Mouse (Mus musculus) neural tube, embryonic 13.5 days (tissue): ENCODE measurements around the gene Dhx58. TPM values are rescaled to one million over a fixed set of nuclear protein-coding genes. Genes with fewer than 3 reads are reported as not detected.

Experiments
- ATAC-seq: fragments of 200-750 bp; cut with Nextera tagmentation; 2 replicates; pipeline ENCODE4 v1.8.0; 2017; ENCODE audit warnings: low read depth, mild to moderate bottlenecking, moderate TSS enrichment, moderate library complexity
- H3K27ac ChIP-seq: fragments of 300-500 bp; sonication (generic); replicated peaks from 2 replicates; pipeline ENCODE4 v1.5.1; 2015; ENCODE audit warnings: moderate library complexity, mild to moderate bottlenecking, inconsistent platforms
- H3K27me3 ChIP-seq: fragments of 300-500 bp; sonication (generic); 2 replicates; pipeline ENCODE4 v1.6.1; 2015; ENCODE audit warnings: mild to moderate bottlenecking, inconsistent platforms
- H3K36me3 ChIP-seq: fragments of 300-500 bp; sonication (generic); 2 replicates; pipeline ENCODE4 v1.6.1; 2015; ENCODE audit warnings: mild to moderate bottlenecking, inconsistent platforms
- H3K4me1 ChIP-seq: fragments of 300-500 bp; sonication (generic); replicated peaks from 2 replicates; pipeline ENCODE4 v1.6.1; 2015; ENCODE audit warnings: inconsistent platforms
- H3K4me2 ChIP-seq: fragments of 300-500 bp; sonication (generic); 2 replicates; pipeline ENCODE4 v1.6.1; 2015; ENCODE audit warnings: inconsistent platforms, mild to moderate bottlenecking, moderate library complexity
- H3K4me3 ChIP-seq: fragments of 300-500 bp; sonication (generic); 2 replicates; pipeline ENCODE4 v1.5.1; 2015; ENCODE audit warnings: mild to moderate bottlenecking, inconsistent platforms
- H3K9ac ChIP-seq: fragments of 300-500 bp; sonication (generic); 2 replicates; pipeline ENCODE4 v1.6.1; 2015; ENCODE audit warnings: moderate library complexity, mild to moderate bottlenecking, inconsistent platforms
- H3K9me3 ChIP-seq: fragments of 300-500 bp; sonication (generic); 2 replicates; pipeline ENCODE4 v1.6.1; 2016; ENCODE audit warnings: inconsistent platforms
- WGBS: fragments of 180-500 bp; shearing (Covaris S2); methylation state at CpG from one replicate; pipeline ENCODE4 v1.1.7; 2015; 5-methylcytosine and 5-hydroxymethylcytosine counted together
- polyA plus RNA-seq: library from polyadenylated mRNA; unstranded; fragments of >200 nt; fragmentation: Nextera tagmentation; extraction: Ambion mirVana; gene quantifications from 2 replicates; pipeline ENCODE4 v1.2.1, GENCODE M21; 2015

Dhx58 gene
- polyA plus RNA-seq, 1 experiment from 2014 or later = 4.1 TPM

DNA sequence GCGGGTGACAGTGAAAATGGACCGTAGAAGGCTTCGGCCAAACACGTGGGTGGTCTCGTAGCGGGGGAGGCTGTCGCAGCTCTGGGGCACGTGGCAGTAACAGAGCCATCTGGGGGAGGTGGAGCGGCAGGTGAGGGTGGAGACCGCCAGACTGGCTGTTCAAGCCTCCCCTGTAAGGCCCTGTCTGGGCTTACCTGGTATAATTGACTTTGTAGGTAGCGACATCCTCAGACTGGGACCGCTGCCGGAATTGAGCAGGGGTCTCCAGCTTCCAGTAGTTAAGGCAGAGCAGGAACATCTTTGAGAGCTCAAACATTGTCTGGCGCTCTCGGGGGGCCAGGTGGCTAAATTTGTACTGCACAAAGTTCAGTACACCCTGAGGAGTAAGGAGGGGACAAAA lies 6.5 kb upstream of the Dhx58 start:
- Histone ChIP-seq H3K9me3 (no peaks in the 10 kb centered on the region), H3K4me1 (peaks cover 28% of the 10 kb centered on the region), H3K36me3 (peaks cover 60% of the 10 kb centered on the region), H3K9ac (peak overlapping the region; percentile 81; the same call in 1 of the 2 replicates), H3K4me2 (no peak overlapping the region), H3K4me3 (no peak overlapping the region), H3K27ac (no peak overlapping the region), H3K27me3 (no peaks in the 10 kb centered on the region)
- 92% methylated on average over 15 of the region's 15 CpGs for WGBS
- ATAC-seq = no peak

DNA sequence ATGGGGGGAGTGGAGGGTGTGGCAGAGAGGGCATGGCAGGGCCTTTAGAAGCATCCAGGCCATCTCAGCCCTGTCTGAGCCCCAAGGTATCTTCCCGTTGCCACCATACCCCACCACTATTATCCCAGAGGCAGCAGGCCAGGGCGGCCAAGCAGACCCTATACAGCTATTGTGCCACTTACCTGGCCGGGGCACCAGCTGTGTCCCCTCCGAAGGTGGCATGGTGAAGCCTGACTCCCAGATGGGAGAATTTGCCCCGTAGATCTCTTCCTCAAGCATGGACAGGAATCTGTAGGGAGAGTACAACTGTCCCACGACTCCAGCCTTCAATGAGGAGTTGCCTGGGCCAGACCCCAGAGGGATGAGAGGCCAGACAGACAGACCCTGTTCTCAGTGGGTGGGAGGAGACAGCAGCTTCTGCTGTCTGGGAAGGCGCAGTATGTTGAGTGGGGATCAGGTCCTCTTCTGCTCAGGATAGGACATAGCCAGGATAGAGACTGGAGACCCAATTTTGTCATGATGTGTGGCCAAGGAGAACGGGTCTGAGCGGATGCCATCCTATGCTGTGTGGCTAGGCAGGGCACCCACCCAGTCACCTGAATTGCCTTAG lies 5.2 kb upstream of the Dhx58 start:
- Histone ChIP-seq H3K27ac (no peak overlapping the region), H3K27me3 (no peaks in the 10 kb centered on the region), H3K4me3 (no peak overlapping the region), H3K4me1 (peaks cover 27% of the 10 kb centered on the region), H3K9ac (0 out of 2 replicates have a peak overlapping the region, but pooled peaks have one; percentile 17), H3K36me3 (peaks cover 64% of the 10 kb centered on the region), H3K9me3 (no peaks in the 10 kb centered on the region), H3K4me2 (no peak overlapping the region)
- no peak for ATAC-seq
- WGBS = 95% methylated on average over 9 of the region's 9 CpGs

DNA sequence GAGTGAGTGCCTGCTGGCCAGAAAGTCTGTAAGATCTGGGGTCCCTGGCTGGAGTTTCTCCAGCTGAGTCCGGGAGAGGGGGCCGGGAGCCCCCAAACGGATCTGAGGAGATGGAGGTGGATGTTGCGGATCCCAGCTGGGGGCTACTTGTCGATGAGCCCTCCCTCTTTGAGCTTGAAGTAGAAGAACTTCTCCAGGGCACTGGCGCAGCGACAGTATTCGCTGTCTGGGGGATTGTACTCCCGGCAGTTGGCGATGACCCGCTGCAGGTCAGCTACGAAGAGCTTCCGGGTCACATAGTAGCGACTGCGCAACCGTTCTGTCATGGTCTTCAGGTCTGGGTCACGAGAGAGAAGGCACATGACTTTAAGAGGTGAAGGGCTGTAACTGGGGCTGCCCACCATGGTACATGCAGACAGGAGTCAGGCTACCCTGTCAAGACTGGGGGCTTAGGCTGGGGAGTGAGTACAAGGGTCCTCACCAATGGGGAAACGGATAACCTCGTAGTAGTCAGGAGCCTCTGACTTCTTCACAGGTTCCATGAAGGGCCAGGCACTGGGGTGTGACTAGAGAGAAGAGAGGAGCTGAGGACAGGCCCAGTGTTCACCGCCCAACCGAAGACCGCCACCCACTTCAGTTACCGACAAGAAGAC lies 1.1 kb upstream of the Dhx58 start:
- H3K4me2 ChIP-seq = no peak overlapping the region
- H3K4me3 ChIP-seq = no peak overlapping the region
- H3K27ac ChIP-seq = no peak overlapping the region
- peaks cover 12% of the 10 kb centered on the region for H3K4me1 ChIP-seq
- peaks cover 15% of the 10 kb centered on the region; the same call in 1 of the 2 replicates for H3K27me3 ChIP-seq
- no peaks in the 10 kb centered on the region for H3K9me3 ChIP-seq
- no peak overlapping the region for H3K9ac ChIP-seq
- H3K36me3 ChIP-seq = peaks cover 59% of the 10 kb centered on the region
- 94% methylated on average over 23 of the region's 23 CpGs for WGBS
- no peak for ATAC-seq

DNA sequence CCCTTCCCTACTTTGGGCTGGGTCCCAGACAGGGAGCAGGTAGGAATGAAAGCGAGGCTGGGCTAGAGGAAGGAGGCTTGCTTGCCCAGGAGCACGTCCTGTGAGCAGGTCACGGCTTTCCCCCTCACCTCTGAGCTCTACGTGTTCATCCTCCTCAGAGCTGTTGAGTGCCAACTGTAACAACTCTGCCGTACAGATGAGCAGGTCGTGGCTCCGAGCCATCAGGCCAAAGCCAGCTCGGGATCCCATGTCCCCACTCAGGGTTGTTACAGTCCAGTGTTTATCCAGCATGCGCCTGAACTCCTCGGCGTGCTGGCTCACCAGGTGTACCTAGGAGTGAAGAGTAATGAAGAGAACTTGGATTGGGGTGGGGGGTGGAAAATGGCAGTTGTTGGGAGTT lies 705 bp downstream of the Dhx58 start:
- H3K36me3 ChIP-seq = peaks cover 41% of the 10 kb centered on the region
- H3K27ac ChIP-seq = no peak overlapping the region
- no peak for ATAC-seq
- H3K9ac ChIP-seq = no peak overlapping the region
- peaks cover 15% of the 10 kb centered on the region; the same call in 1 of the 2 replicates for H3K27me3 ChIP-seq
- H3K4me1 ChIP-seq = peaks cover 12% of the 10 kb centered on the region
- no peak overlapping the region for H3K4me3 ChIP-seq
- 77% methylated on average over 11 of the region's 11 CpGs for WGBS
- no peaks in the 10 kb centered on the region for H3K9me3 ChIP-seq
- no peak overlapping the region for H3K4me2 ChIP-seq

DNA sequence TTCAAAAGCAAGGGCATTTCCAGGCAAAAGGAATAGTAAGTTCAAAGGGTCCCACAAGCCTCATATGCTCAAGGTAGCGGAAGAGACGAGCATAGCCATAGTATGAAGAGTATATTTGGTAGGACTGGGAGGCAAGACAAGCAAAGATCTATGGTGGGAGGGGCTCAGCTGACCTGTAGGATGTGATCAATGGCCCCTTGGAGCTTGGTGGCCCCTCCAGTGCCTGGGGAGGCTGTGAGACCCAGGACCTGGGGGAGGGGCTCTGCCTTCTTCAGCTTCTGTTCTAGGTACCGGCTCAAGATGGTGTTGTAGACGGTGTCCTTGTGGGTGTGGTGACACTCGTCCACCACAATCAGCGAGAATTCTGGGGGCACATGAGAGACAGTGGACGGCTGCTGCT lies 1.2 kb downstream of the Dhx58 start:
- Histone ChIP-seq H3K4me1 (peaks cover 12% of the 10 kb centered on the region), H3K9me3 (no peaks in the 10 kb centered on the region), H3K4me2 (peak overlapping the region; percentile 35), H3K4me3 (no peak overlapping the region), H3K27me3 (peaks cover 15% of the 10 kb centered on the region; the same call in 1 of the 2 replicates), H3K36me3 (peaks cover 36% of the 10 kb centered on the region), H3K9ac (no peak overlapping the region), H3K27ac (no peak overlapping the region)
- ATAC-seq = no peak
- WGBS = 44% methylated on average over 7 of the region's 7 CpGs

DNA sequence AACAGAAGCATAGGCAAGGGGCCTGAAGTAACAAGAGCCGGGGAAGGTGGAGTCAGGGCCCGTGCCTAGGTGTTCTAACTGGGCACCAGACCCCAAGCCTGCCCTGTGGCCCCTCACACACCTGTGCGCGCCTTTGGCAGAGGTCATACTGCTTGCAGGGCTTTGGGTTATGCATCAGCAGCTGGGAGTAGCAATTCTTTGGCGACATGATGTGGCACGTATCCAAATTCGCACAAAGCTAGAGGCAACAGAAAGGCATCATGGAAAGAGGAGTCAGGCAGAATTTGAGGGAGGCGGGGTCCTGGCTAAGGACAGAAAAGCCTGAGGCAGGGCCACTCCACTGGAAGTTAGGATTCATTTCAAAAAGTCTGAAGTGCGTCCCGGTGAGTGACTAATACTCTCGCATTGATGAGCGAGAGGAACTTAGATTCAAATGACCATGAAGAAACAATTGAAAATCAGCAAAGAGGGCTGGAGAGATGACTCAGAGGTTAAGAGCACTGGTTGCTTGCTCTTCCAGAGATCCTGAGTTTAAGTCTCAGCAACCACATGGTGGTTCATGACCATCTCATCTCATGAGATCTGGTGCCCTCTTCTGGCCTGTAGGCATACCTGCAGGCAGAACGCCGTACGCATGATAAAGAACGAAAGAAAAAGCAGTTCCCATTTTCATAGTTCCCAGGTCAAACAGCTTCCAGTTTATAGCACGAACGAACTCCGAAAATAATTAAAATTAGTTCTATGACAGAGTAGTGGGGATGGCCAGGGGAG lies 1.8 kb downstream of the Dhx58 start:
- H3K27me3 ChIP-seq = peaks cover 15% of the 10 kb centered on the region; the same call in 1 of the 2 replicates
- no peak overlapping the region for H3K4me3 ChIP-seq
- peaks cover 30% of the 10 kb centered on the region for H3K36me3 ChIP-seq
- WGBS = 42% methylated on average over 19 of the region's 19 CpGs
- no peak overlapping the region for H3K27ac ChIP-seq
- H3K4me2 ChIP-seq = peak overlapping the region; percentile 35
- H3K4me1 ChIP-seq = peaks cover 12% of the 10 kb centered on the region
- peak; percentile 40; the same call in 1 of the 2 replicates for ATAC-seq
- no peaks in the 10 kb centered on the region for H3K9me3 ChIP-seq
- no peak overlapping the region for H3K9ac ChIP-seq

DNA sequence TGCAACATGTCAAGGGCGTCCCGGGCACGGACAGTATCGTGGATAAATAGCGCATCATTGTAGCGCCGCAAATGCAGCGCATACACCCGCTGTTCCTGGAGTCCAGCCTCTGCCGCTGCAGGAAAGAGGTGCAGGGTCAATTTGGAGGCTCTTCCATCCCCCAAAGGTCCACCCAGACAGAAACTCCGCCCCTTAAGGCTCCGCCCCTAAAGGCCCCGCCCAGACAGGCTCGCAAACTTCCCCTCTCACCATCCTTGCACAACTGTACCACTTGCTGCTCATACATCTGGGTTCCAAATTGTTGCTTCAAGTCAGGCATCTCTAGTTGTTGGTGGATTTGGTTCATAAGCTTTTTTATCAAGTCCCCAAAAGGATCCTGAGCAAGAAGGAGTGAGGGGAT lies 2.8 kb downstream of the Dhx58 start:
- ATAC-seq = no peak
- Histone ChIP-seq H3K4me3 (peak overlapping the region; percentile 17), H3K36me3 (peaks cover 20% of the 10 kb centered on the region), H3K9me3 (no peaks in the 10 kb centered on the region), H3K27me3 (peaks cover 15% of the 10 kb centered on the region; the same call in 1 of the 2 replicates), H3K9ac (peak overlapping the region; percentile 34), H3K27ac (no peak overlapping the region), H3K4me1 (peaks cover 12% of the 10 kb centered on the region), H3K4me2 (peak overlapping the region; percentile 39)
- under 1% methylated on average over 14 of the region's 14 CpGs for WGBS

DNA sequence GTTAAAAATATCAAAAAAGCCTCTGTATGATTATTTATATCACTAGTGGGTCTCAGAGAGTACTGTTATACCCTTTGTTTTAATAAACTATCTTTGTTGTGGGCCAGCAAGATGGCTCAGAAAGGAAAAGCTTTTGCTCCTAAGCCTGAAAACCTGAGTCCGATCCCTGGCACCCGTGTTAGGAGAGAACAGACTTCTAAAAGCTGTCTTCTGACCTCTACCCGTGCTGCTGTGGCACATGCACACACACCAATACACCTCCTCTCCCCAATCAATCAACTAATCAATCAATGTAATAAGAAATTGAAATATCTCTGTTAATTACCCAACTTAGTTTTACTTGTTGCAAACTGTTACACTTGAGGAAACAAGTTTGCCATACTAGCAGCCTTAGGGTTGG lies 3.4 kb downstream of the Dhx58 start:
- Histone ChIP-seq H3K9ac (no peak overlapping the region), H3K4me1 (peaks cover 12% of the 10 kb centered on the region), H3K36me3 (peaks cover 14% of the 10 kb centered on the region), H3K27ac (no peak overlapping the region), H3K27me3 (peaks cover 15% of the 10 kb centered on the region; the same call in 1 of the 2 replicates), H3K4me3 (0 out of 2 replicates have a peak overlapping the region, but pooled peaks have one; percentile 17), H3K9me3 (no peaks in the 10 kb centered on the region), H3K4me2 (peak overlapping the region; percentile 39; the same call in 1 of the 2 replicates)
- WGBS = 70% methylated on average over 3 of the region's 3 CpGs
- ATAC-seq = no peak

DNA sequence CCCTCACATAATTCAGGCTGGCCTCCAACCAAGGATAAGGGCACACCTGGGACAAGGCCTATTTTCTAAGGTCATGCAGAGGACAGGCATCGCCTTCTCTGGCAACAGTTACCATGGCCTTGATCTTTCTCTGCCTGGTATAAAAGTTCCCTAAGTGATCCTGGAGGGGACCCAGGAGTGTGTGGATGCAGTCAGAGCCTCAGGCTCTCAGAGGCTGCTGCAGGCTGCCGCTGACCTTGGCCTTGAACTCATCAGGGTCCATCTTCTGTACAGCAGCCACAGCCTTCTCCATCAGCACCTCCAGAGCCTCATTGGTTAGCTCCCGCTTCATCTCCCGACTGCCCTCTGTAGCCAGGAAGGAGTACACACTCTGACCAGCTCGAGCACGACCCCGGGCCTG lies 6.2 kb downstream of the Dhx58 start:
- H3K27me3 ChIP-seq = peaks cover 25% of the 10 kb centered on the region
- peaks cover 14% of the 10 kb centered on the region for H3K4me1 ChIP-seq
- H3K27ac ChIP-seq = no peak overlapping the region
- 76% methylated on average over 7 of the region's 7 CpGs for WGBS
- no peaks in the 10 kb centered on the region for H3K9me3 ChIP-seq
- H3K36me3 ChIP-seq = no peaks in the 10 kb centered on the region
- no peak overlapping the region for H3K4me3 ChIP-seq
- no peak overlapping the region for H3K9ac ChIP-seq
- no peak for ATAC-seq
- H3K4me2 ChIP-seq = no peak overlapping the region

DNA sequence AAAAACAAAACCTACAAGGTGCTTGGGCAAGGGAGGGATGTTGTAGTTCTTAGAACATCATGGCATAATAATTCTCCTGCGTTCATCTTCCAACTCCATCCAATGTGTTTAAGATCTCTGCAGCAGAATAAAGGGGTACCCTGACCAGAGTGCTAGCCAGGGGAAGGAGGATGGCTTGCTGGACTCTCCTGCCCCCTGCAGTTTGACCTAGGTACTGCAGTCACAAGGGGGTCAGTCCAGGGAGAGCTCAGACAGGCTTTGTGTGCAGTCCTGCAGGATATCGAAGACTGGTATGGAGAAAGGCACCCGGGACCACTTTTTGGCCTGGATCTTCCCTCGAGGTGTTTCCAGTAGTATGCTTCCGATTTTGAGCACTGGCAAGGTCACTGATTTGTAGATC lies 9.1 kb downstream of the Dhx58 start:
- no peaks in the 10 kb centered on the region for H3K36me3 ChIP-seq
- H3K27me3 ChIP-seq = peaks cover 38% of the 10 kb centered on the region
- no peak overlapping the region for H3K4me3 ChIP-seq
- WGBS = 41% methylated on average over 5 of the region's 5 CpGs
- no peak overlapping the region for H3K27ac ChIP-seq
- peaks cover 17% of the 10 kb centered on the region for H3K4me1 ChIP-seq
- H3K9me3 ChIP-seq = no peaks in the 10 kb centered on the region
- peak; percentile 59; the same call in 1 of the 2 replicates for ATAC-seq
- H3K9ac ChIP-seq = no peak overlapping the region
- H3K4me2 ChIP-seq = no peak overlapping the region

DNA sequence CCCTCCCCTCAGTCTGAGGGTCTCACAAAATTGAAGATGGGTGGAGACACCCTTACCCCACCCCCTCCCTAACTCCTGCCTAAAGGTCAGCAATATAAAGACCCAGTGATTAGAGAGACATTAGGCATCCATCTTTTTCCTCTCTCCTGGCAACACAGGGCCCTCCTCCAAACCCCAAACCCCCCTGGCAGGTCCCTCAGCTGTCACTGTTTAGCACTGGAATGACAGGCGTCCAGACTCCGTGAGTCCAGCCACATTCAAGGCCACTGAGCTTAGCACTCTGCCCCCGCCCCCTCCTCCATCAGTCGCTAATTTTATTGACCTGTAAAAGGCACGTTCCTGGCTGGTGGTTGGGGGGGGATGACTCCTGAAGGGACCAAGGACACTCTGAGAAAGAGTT lies 10.9 kb downstream of the Dhx58 start:
- no peak overlapping the region for H3K9ac ChIP-seq
- 18% methylated on average over 5 of the region's 5 CpGs for WGBS
- no peak for ATAC-seq
- H3K9me3 ChIP-seq = no peaks in the 10 kb centered on the region
- H3K27ac ChIP-seq = no peak overlapping the region
- no peak overlapping the region for H3K4me3 ChIP-seq
- H3K36me3 ChIP-seq = no peaks in the 10 kb centered on the region
- no peak overlapping the region for H3K4me2 ChIP-seq
- peaks cover 38% of the 10 kb centered on the region for H3K27me3 ChIP-seq
- H3K4me1 ChIP-seq = peaks cover 17% of the 10 kb centered on the region

DNA sequence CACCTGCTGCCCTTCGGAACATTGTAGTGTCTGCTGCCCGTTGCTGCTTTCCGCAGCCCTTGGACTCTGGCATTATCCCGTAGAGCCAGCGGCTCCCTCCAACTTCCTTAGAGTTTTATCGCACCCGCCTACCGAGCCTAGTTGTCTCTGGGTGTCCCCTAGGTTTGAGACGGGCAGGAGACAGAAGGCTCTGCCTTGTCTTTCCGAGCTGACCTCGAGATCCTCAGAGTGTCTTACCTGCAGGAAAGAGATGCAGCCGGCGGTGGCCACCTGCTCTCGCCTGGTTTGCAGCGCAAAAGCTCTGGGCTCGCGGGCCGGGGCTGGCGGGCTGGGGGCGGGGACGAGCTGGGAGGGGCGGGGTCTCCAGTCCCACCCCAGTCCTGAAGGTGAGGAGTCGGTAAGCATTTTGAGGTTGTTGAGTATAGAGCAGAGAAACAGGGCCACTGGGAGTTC lies 11.9 kb downstream of the Dhx58 start, which contains the start of gene Zfp385c:
TSS of gene Zfp385c (minus strand) at position 292 of the 453 bp plus-strand sequence.
- ATAC-seq = no peak
- 2% methylated on average over 23 of the region's 23 CpGs for WGBS

More for the DNA sequence above, 11.9 kb downstream of the Dhx58 start, which contains the start of gene Zfp385c:
- no peak within 1 kb of the TSS for H3K27ac ChIP-seq
- peaks cover 17% of the 10 kb centered on the region for H3K4me1 ChIP-seq
- peak within 1 kb of the TSS; percentile 54; the same call in 1 of the 2 replicates for H3K9ac ChIP-seq
- peak within 1 kb of the TSS; percentile 22 for H3K4me3 ChIP-seq
- no peaks in the 10 kb centered on the region for H3K36me3 ChIP-seq
- peak within 1 kb of the TSS; percentile 48 for H3K4me2 ChIP-seq
- H3K9me3 ChIP-seq = no peaks in the 10 kb centered on the region
- H3K27me3 ChIP-seq = peaks cover 38% of the 10 kb centered on the region
